Mouse (Mus musculus): ENCODE data around the gene Irgq. TPM values are rescaled to one million over a fixed set of nuclear protein-coding genes. Genes with fewer than 3 reads are reported as not detected.

Irgq gene
- total and polyA plus RNA-seq, 3 experiments = 5.1 to 10.1 (median 9.9) TPM

- in situ Hi-C loops (cut with MboI; ENCODE audit: low pct_ligation_motif_present, low pct_unique_long_range_greater_than_20kb, low sequenced_read_pairs) (no loop called here), dilution Hi-C loops (cut with MboI; ENCODE audit: extremely low pct_ligation_motif_present, extremely low pct_unique_long_range_greater_than_20kb, low sequenced_read_pairs) (no loop called here)
- Histone ChIP-seq H3K9ac (ENCODE audit: insufficient read depth, low read depth) (no peak overlapping the region), H3K79me2 (replicated peaks; ENCODE audit: control insufficient read depth, extremely low read depth, insufficient read depth, poor library complexity, severe bottlenecking) (no peaks in the 10 kb centered on the region), H3K4me3 (replicated peaks in 1 of 3; ENCODE audit: low read depth in 2 of 3, low read length in 2 of 3, poor library complexity in 1 of 3) (no peak overlapping the region), H3K9me3 (replicated peaks; ENCODE audit: low read length) (peaks cover 2% of the 10 kb centered on the region), H3K27me3 (replicated peaks) (no peaks in the 10 kb centered on the region), H3K4me2 (ENCODE audit: insufficient read depth, low read depth, poor library complexity, severe bottlenecking) (no peak overlapping the region), H3K36me3 (replicated peaks in 1 of 2; ENCODE audit: control insufficient read depth in 1 of 2, insufficient read depth in 1 of 2, low read length in 1 of 2) (peaks cover 68 to 93% of the 10 kb centered on the region in 2 experiments), H3K4me1 (ENCODE audit: control insufficient read depth in 1 of 2, insufficient read depth in 2 of 2) (peaks cover 11 to 69% of the 10 kb centered on the region in 2 experiments), H3K27ac (ENCODE audit: insufficient read depth, low read depth) (peak overlapping the region; percentile 32)
- DNase-seq (ENCODE audit: extremely low read depth) = peak; percentile 70
- TF ChIP-seq ETS1 (conservative IDR thresholded peaks at IDR 0.05; ENCODE audit: low read depth, low read length) = peak; percentile 50
- TF ChIP-seq CHD2 (IDR thresholded peaks at IDR 0.05; ENCODE audit: low read length) = no peak
- TF ChIP-seq CHD1 (IDR thresholded peaks at IDR 0.05; ENCODE audit: low read depth, low read length) = no peak
- no peak for TF ChIP-seq ZKSCAN1 (IDR thresholded peaks at IDR 0.05; ENCODE audit: borderline replicate concordance, low read depth, low read length)
- no peak for TF ChIP-seq ZC3H11A (IDR thresholded peaks at IDR 0.05; ENCODE audit: low read depth, low read length)
- TF ChIP-seq EP300 (IDR thresholded peaks at IDR 0.05; ENCODE audit: low read length) = no peak
- TF ChIP-seq POLR2A (IDR thresholded peaks at IDR 0.05; ENCODE audit: low read depth, low read length) = no peak
- TF ChIP-seq MEF2A (IDR thresholded peaks at IDR 0.05; ENCODE audit: borderline replicate concordance, low read depth, low read length) = no peak
- TF ChIP-seq NRF1 (IDR thresholded peaks at IDR 0.05; ENCODE audit: low read depth, low read length) = no peak
- no peak for TF ChIP-seq JUND (conservative IDR thresholded peaks at IDR 0.05; ENCODE audit: low read depth, low read length)
- TF ChIP-seq IRF4 (IDR thresholded peaks at IDR 0.05; ENCODE audit: low read depth, low read length) = no peak
- no peak for TF ChIP-seq CTCF (conservative IDR thresholded peaks at IDR 0.05 in 1 of 2, IDR thresholded peaks at IDR 0.05 in 1 of 2; ENCODE audit: low read depth in 2 of 2, low read length in 2 of 2)
- TF ChIP-seq MAZ (IDR thresholded peaks at IDR 0.05; ENCODE audit: low read depth, low read length) = no peak
- no peak for TF ChIP-seq PAX5 (IDR thresholded peaks at IDR 0.05; ENCODE audit: low read length)
- TF ChIP-seq TCF12 (IDR thresholded peaks at IDR 0.05; ENCODE audit: low read depth, low read length) = peak; percentile 28; the same call in 1 of the 2 replicates
- no peak for TF ChIP-seq MYC (IDR thresholded peaks at IDR 0.05; ENCODE audit: low read depth, low read length)
- TF ChIP-seq HCFC1 (IDR thresholded peaks at IDR 0.05; ENCODE audit: low read depth, low read length) = no peak
- TF ChIP-seq BHLHE40 (IDR thresholded peaks at IDR 0.05; ENCODE audit: low read depth, low read length) = no peak
Observed at GRCm38 (mm10) chr7:24571071-24571470, 40.6 kb downstream of the Irgq start.

- no peak for DNase-seq (ENCODE audit: extremely low read depth)
- TF ChIP-seq POLR2AphosphoS2 (IDR thresholded peaks at IDR 0.05; ENCODE audit: low read depth, low read length) (no peak), JUN (IDR thresholded peaks at IDR 0.05; ENCODE audit: insufficient read depth, low read depth, low read length) (no peak), TBP (conservative IDR thresholded peaks at IDR 0.05; ENCODE audit: low read depth, low read length) (no peak), CHD2 (IDR thresholded peaks at IDR 0.05; ENCODE audit: low read length) (no peak), SMC3 (IDR thresholded peaks at IDR 0.05; ENCODE audit: low read depth, low read length) (peak; percentile 76), USF2 (conservative IDR thresholded peaks at IDR 0.05; ENCODE audit: low read depth, low read length) (no peak), KAT2A (IDR thresholded peaks at IDR 0.05; ENCODE audit: insufficient replicate concordance, low read length) (no peak), CTCF (conservative IDR thresholded peaks at IDR 0.05 in 1 of 2, IDR thresholded peaks at IDR 0.05 in 1 of 2; ENCODE audit: low read depth in 2 of 2, low read length in 2 of 2) (peak; percentile 19 to 78; a peak in 2 of 4 replicates), MXI1 (IDR thresholded peaks at IDR 0.05; ENCODE audit: low read depth, low read length) (no peak), ZKSCAN1 (IDR thresholded peaks at IDR 0.05; ENCODE audit: borderline replicate concordance, low read depth, low read length) (no peak), RAD21 (IDR thresholded peaks at IDR 0.05; ENCODE audit: low read depth, low read length) (peak; percentile 76)
- in situ Hi-C loops (cut with MboI; ENCODE audit: low pct_ligation_motif_present, low pct_unique_long_range_greater_than_20kb, low sequenced_read_pairs) = no loop called here
- Histone ChIP-seq H3K27me3 (replicated peaks) (no peaks in the 10 kb centered on the region), H3K9ac (ENCODE audit: insufficient read depth, low read depth) (no peak overlapping the region), H3K79me2 (replicated peaks; ENCODE audit: control insufficient read depth, extremely low read depth, insufficient read depth, poor library complexity, severe bottlenecking) (no peaks in the 10 kb centered on the region), H3K36me3 (replicated peaks in 1 of 2; ENCODE audit: control insufficient read depth in 1 of 2, insufficient read depth in 1 of 2, low read length in 1 of 2) (peaks cover 54 to 80% of the 10 kb centered on the region in 2 experiments), H3K4me1 (ENCODE audit: control insufficient read depth in 1 of 2, insufficient read depth in 2 of 2) (peaks cover 4 to 55% of the 10 kb centered on the region in 2 experiments; a peak in 3 of 4 replicates), H3K27ac (ENCODE audit: insufficient read depth, low read depth) (no peak overlapping the region), H3K4me2 (ENCODE audit: insufficient read depth, low read depth, poor library complexity, severe bottlenecking) (no peak overlapping the region), H3K4me3 (replicated peaks in 1 of 3; ENCODE audit: low read depth in 2 of 3, low read length in 2 of 3, poor library complexity in 1 of 3) (no peak overlapping the region), H3K9me3 (replicated peaks; ENCODE audit: low read length) (peaks cover 2% of the 10 kb centered on the region)
- dilution Hi-C loops (cut with MboI; ENCODE audit: extremely low pct_ligation_motif_present, extremely low pct_unique_long_range_greater_than_20kb, low sequenced_read_pairs) = no loop called here
Observed at GRCm38 (mm10) chr7:24572455-24572854, 42.0 kb downstream of the Irgq start.

Data from CH12.LX (cell line).